Mouse (Mus musculus): ENCODE measurements around the gene Rpl28.

Gene Rpl28

GRCm38 (mm10) chr7:4792278-4793212 is at the start of gene Rpl28:
Rpl28 (plus strand) TSS chr7:4792874.
- ATAC-seq (ENCODE audit: insufficient number of reproducible peaks, low FRiP score, low TSS enrichment) = peak; percentile 87

- no peak for ATAC-seq (ENCODE audit: insufficient number of reproducible peaks, low FRiP score, low TSS enrichment)
Observed at GRCm38 (mm10) chr7:4743354-4743753, 49.3 kb upstream of the Rpl28 start.

- ATAC-seq (ENCODE audit: insufficient number of reproducible peaks, low FRiP score, low TSS enrichment) = no peak
Observed at GRCm38 (mm10) chr7:4744886-4745285, 47.8 kb upstream of the Rpl28 start.

GRCm38 (mm10) chr7:4746326-4746980 is 46.2 kb upstream of the Rpl28 start:
- no peak for ATAC-seq (ENCODE audit: insufficient number of reproducible peaks, low FRiP score, low TSS enrichment)

GRCm38 (mm10) chr7:4747156-4747899 is 45.3 kb upstream of the Rpl28 start:
- ATAC-seq (ENCODE audit: insufficient number of reproducible peaks, low FRiP score, low TSS enrichment) = no peak

- no peak for ATAC-seq (ENCODE audit: insufficient number of reproducible peaks, low FRiP score, low TSS enrichment)
Observed at GRCm38 (mm10) chr7:4748321-4748720, 44.4 kb upstream of the Rpl28 start.

GRCm38 (mm10) chr7:4749169-4749568 is 43.5 kb upstream of the Rpl28 start:
- no peak for ATAC-seq (ENCODE audit: insufficient number of reproducible peaks, low FRiP score, low TSS enrichment)

- ATAC-seq (ENCODE audit: insufficient number of reproducible peaks, low FRiP score, low TSS enrichment) = no peak
Observed at GRCm38 (mm10) chr7:4751971-4752820, 40.5 kb upstream of the Rpl28 start.

GRCm38 (mm10) chr7:4752821-4753570 is 39.7 kb upstream of the Rpl28 start, which contains the start of gene Cox6b2:
Cox6b2 (minus strand) TSS chr7:4753094.
- peak; percentile 10; the same call in 1 of the 2 replicates for ATAC-seq (ENCODE audit: insufficient number of reproducible peaks, low FRiP score, low TSS enrichment)

GRCm38 (mm10) chr7:4759670-4760069 is 33.0 kb upstream of the Rpl28 start:
- ATAC-seq (ENCODE audit: insufficient number of reproducible peaks, low FRiP score, low TSS enrichment) = no peak

GRCm38 (mm10) chr7:4764946-4765710 is 27.5 kb upstream of the Rpl28 start:
- ATAC-seq (ENCODE audit: insufficient number of reproducible peaks, low FRiP score, low TSS enrichment) = no peak

GRCm38 (mm10) chr7:4771202-4771601 is 21.5 kb upstream of the Rpl28 start, which contains the start of gene Fam71e2:
Fam71e2 (minus strand) TSS chr7:4771302.
- ATAC-seq (ENCODE audit: insufficient number of reproducible peaks, low FRiP score, low TSS enrichment) = no peak

- no peak for ATAC-seq (ENCODE audit: insufficient number of reproducible peaks, low FRiP score, low TSS enrichment)
Observed at GRCm38 (mm10) chr7:4776131-4776530, 16.5 kb upstream of the Rpl28 start.

- no peak for ATAC-seq (ENCODE audit: insufficient number of reproducible peaks, low FRiP score, low TSS enrichment)
Observed at GRCm38 (mm10) chr7:4776861-4777830, 15.5 kb upstream of the Rpl28 start.

- ATAC-seq (ENCODE audit: insufficient number of reproducible peaks, low FRiP score, low TSS enrichment) = no peak
Observed at GRCm38 (mm10) chr7:4777851-4778637, 14.6 kb upstream of the Rpl28 start.

- no peak for ATAC-seq (ENCODE audit: insufficient number of reproducible peaks, low FRiP score, low TSS enrichment)
Observed at GRCm38 (mm10) chr7:4779921-4780320, 12.8 kb upstream of the Rpl28 start.
